Mouse (Mus musculus): ENCODE results near the gene Tmem246. TPM values are rescaled to one million over a fixed set of nuclear protein-coding genes. Genes with fewer than 3 reads are reported as not detected.

Tmem246 gene
- polyA plus RNA-seq, 2 experiments, result 4.8 to 6.7 TPM

- 75% methylated on average over 7 of the region's 7 CpGs for WGBS (ENCODE audit: insufficient replicate concordance)
- DNase-seq (ENCODE audit: low read depth in 3 of 3, low spot score in 3 of 3) (no peak), ATAC-seq (ENCODE audit: insufficient read depth) (no peak)
- no peak overlapping the region for H3K4me3 ChIP-seq (ENCODE audit: insufficient read depth in 1 of 2, low read depth in 2 of 2, low read length in 2 of 2)
- no peak overlapping the region for H3K4me2 ChIP-seq (ENCODE audit: low read depth)
- H3K9me3 ChIP-seq (ENCODE audit: control insufficient read depth, low read length), result no peaks in the 10 kb centered on the region
- H3K9ac ChIP-seq (replicated peaks), result no peak overlapping the region
- no peaks in the 10 kb centered on the region for H3K27me3 ChIP-seq (ENCODE audit: control insufficient read depth, insufficient read depth, low read length)
- TF ChIP-seq CTCF (IDR thresholded peaks at IDR 0.05; ENCODE audit: low read depth) (no peak), EP300 (IDR thresholded peaks at IDR 0.05; ENCODE audit: low read depth) (no peak)
- H3K36me3 ChIP-seq (replicated peaks; ENCODE audit: control insufficient read depth, insufficient read depth, low read depth), result no peaks in the 10 kb centered on the region
- H3K27ac ChIP-seq, result no peak overlapping the region
- H3K4me1 ChIP-seq (replicated peaks; ENCODE audit: control insufficient read depth in 2 of 2, insufficient read depth in 2 of 2, low read length in 1 of 2), result peaks cover 9 to 33% of the 10 kb centered on the region in 2 experiments
These were observed 12.1 kb downstream of the Tmem246 start for GRCm38 (mm10) chr4:49585524-49586101.

GRCm38 (mm10) chr4:49583965-49584831 lies 13.5 kb downstream of the Tmem246 start:
- TF ChIP-seq CTCF (IDR thresholded peaks at IDR 0.05; ENCODE audit: low read depth) (no peak), EP300 (IDR thresholded peaks at IDR 0.05; ENCODE audit: low read depth) (no peak)
- Histone ChIP-seq H3K9ac (replicated peaks) (no peak overlapping the region), H3K4me3 (ENCODE audit: insufficient read depth in 1 of 2, low read depth in 2 of 2, low read length in 2 of 2) (no peak overlapping the region), H3K27ac (no peak overlapping the region), H3K4me1 (replicated peaks; ENCODE audit: control insufficient read depth in 2 of 2, insufficient read depth in 2 of 2, low read length in 1 of 2) (peaks cover 15 to 34% of the 10 kb centered on the region in 2 experiments), H3K27me3 (ENCODE audit: control insufficient read depth, insufficient read depth, low read length) (no peaks in the 10 kb centered on the region), H3K36me3 (replicated peaks; ENCODE audit: control insufficient read depth, insufficient read depth, low read depth) (no peaks in the 10 kb centered on the region), H3K4me2 (ENCODE audit: low read depth) (no peak overlapping the region), H3K9me3 (ENCODE audit: control insufficient read depth, low read length) (no peaks in the 10 kb centered on the region)
- ATAC-seq (ENCODE audit: insufficient read depth), result no peak
- 71% methylated on average over 14 of the region's 14 CpGs for WGBS (ENCODE audit: insufficient replicate concordance)
- DNase-seq (ENCODE audit: low read depth in 3 of 3, low spot score in 3 of 3), result no peak

- Histone ChIP-seq H3K27ac (peak overlapping the region; percentile 38), H3K9ac (replicated peaks) (peak overlapping the region; percentile 20), H3K9me3 (ENCODE audit: control insufficient read depth, low read length) (no peaks in the 10 kb centered on the region), H3K27me3 (ENCODE audit: control insufficient read depth, insufficient read depth, low read length) (no peaks in the 10 kb centered on the region), H3K4me3 (ENCODE audit: insufficient read depth in 1 of 2, low read depth in 2 of 2, low read length in 2 of 2) (no peak overlapping the region), H3K4me1 (replicated peaks; ENCODE audit: control insufficient read depth in 2 of 2, insufficient read depth in 2 of 2, low read length in 1 of 2) (peaks cover 16 to 32% of the 10 kb centered on the region in 2 experiments), H3K4me2 (ENCODE audit: low read depth) (peak overlapping the region; percentile 46), H3K36me3 (replicated peaks; ENCODE audit: control insufficient read depth, insufficient read depth, low read depth) (no peaks in the 10 kb centered on the region)
- DNase-seq (ENCODE audit: low read depth in 3 of 3, low spot score in 3 of 3) (peak; percentile 43 to 68 (median 64)), ATAC-seq (ENCODE audit: insufficient read depth) (peak; percentile 91)
- 11% methylated on average over 4 of the region's 4 CpGs for WGBS (ENCODE audit: insufficient replicate concordance)
- no peak for TF ChIP-seq CTCF (IDR thresholded peaks at IDR 0.05; ENCODE audit: low read depth)
- peak; percentile 77 for TF ChIP-seq EP300 (IDR thresholded peaks at IDR 0.05; ENCODE audit: low read depth)
These were observed 16.4 kb downstream of the Tmem246 start for GRCm38 (mm10) chr4:49581256-49581655.

- no peaks in the 10 kb centered on the region for H3K4me1 ChIP-seq (replicated peaks; ENCODE audit: control insufficient read depth in 2 of 2, insufficient read depth in 2 of 2, low read length in 1 of 2)
- ATAC-seq (ENCODE audit: insufficient read depth) (no peak), DNase-seq (ENCODE audit: low read depth in 3 of 3, low spot score in 3 of 3) (no peak)
- no peaks in the 10 kb centered on the region for H3K27me3 ChIP-seq (ENCODE audit: control insufficient read depth, insufficient read depth, low read length)
- H3K9me3 ChIP-seq (ENCODE audit: control insufficient read depth, low read length), result no peaks in the 10 kb centered on the region
- no peak overlapping the region for H3K27ac ChIP-seq
- no peaks in the 10 kb centered on the region for H3K36me3 ChIP-seq (replicated peaks; ENCODE audit: control insufficient read depth, insufficient read depth, low read depth)
- no peak overlapping the region for H3K4me2 ChIP-seq (ENCODE audit: low read depth)
- H3K4me3 ChIP-seq (ENCODE audit: insufficient read depth in 1 of 2, low read depth in 2 of 2, low read length in 2 of 2), result no peak overlapping the region
- 91% methylated on average over 4 of the region's 4 CpGs for WGBS (ENCODE audit: insufficient replicate concordance)
- TF ChIP-seq EP300 (IDR thresholded peaks at IDR 0.05; ENCODE audit: low read depth) (no peak), CTCF (IDR thresholded peaks at IDR 0.05; ENCODE audit: low read depth) (no peak)
- H3K9ac ChIP-seq (replicated peaks), result no peak overlapping the region
These were observed 25.5 kb downstream of the Tmem246 start for GRCm38 (mm10) chr4:49572194-49572593.

- peak; percentile 85 for TF ChIP-seq CTCF (IDR thresholded peaks at IDR 0.05; ENCODE audit: low read depth)
- TF ChIP-seq EP300 (IDR thresholded peaks at IDR 0.05; ENCODE audit: low read depth), result no peak
- Histone ChIP-seq H3K9me3 (ENCODE audit: control insufficient read depth, low read length) (no peaks in the 10 kb centered on the region), H3K9ac (replicated peaks) (no peak overlapping the region), H3K4me1 (replicated peaks; ENCODE audit: control insufficient read depth in 2 of 2, insufficient read depth in 2 of 2, low read length in 1 of 2) (no peaks in the 10 kb centered on the region; a peak in 1 of 4 replicates), H3K4me3 (ENCODE audit: insufficient read depth in 1 of 2, low read depth in 2 of 2, low read length in 2 of 2) (no peak overlapping the region), H3K27ac (no peak overlapping the region), H3K36me3 (replicated peaks; ENCODE audit: control insufficient read depth, insufficient read depth, low read depth) (no peaks in the 10 kb centered on the region), H3K27me3 (ENCODE audit: control insufficient read depth, insufficient read depth, low read length) (no peaks in the 10 kb centered on the region), H3K4me2 (ENCODE audit: low read depth) (no peak overlapping the region)
- DNase-seq (ENCODE audit: low read depth in 3 of 3, low spot score in 3 of 3) (peak; percentile 63 to 64 (median 64)), ATAC-seq (ENCODE audit: insufficient read depth) (peak; percentile 72)
- 14% methylated on average over 3 of the region's 3 CpGs for WGBS (ENCODE audit: insufficient replicate concordance)
These were observed 30.1 kb downstream of the Tmem246 start for GRCm38 (mm10) chr4:49567613-49568012.

Data from liver, embryonic 14.5 days (tissue).